Mouse (Mus musculus) T-helper 17 cell (primary cell): Measurements from ENCODE around the gene Dhrs7.
"Not testable (repeated sequence)": the region's sequence is repeated elsewhere in the genome, so short reads cannot be mapped to it uniquely, and the experiment has no call there.

Experiments
- in situ Hi-C, 2 experiments: fragments of 300-600 bp; cut with MboI, MseI; formaldehyde crosslinking; loops; 1 replicate in 1 of 2; 2 replicates in 1 of 2; pipeline ENCODE4 v1.15.1; 2025; ENCODE audit warnings: high pct_unique_total_duplicates in 2 of 2

The Dhrs7 gene

GRCm38 (mm10) chr12:72664735-72665337 lies at the start of gene Dhrs7:
Gene Dhrs7, minus strand, starts transcription at chr12:72664909.
- in situ Hi-C loops, result loop anchor here (5.0 to 25.0 kb wide), 4 partner anchors 97 to 578 kb away; partner anchors contain the start of genes Jkamp (in 1 of the 2) and L3hypdh (in 1 of the 2)

DNA sequence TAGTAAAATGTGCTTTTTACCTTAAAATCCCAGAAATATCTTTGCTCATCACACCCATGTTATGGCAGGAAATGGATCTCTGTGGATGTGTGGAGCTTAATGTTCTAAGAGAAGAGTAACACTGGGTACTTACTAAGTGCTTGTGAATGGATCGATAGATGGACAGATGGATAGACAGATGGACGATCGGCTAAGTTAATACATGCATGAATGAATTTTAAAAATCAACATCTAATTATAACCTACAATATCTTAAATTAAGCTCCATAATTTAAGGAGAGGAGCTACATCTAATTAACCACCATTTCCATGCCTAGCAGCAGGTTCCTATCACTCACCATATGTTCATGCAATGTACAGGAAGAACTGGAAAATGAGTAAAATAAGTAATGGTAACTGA lies 45.3 kb upstream of the Dhrs7 start:
- in situ Hi-C loops, result loop anchor here in 1 of 2 experiments (25.0 kb wide), 1 partner anchor 1577 kb away; no protein-coding TSS in a partner anchor

DNA sequence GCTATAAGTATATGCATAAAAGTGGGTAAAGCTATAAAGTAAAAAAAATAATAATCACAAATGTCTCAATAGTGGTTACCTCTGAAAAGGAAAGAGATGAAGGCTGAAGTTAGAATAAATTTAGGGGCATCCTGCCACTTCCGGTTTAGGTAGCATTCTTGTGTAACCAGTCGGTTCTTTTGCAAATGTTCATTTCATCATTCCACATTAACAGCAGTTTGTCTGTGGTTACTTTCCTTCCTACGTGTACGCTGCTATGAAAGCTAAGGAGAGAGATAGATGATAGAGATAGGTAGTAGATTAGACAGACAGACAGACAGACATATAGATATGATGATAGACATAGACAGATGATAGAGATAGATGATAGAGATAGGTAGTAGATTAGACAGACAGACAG lies 39.4 kb upstream of the Dhrs7 start:
- in situ Hi-C loops, result loop anchor here in 1 of 2 experiments (25.0 kb wide), 1 partner anchor 1583 kb away; no protein-coding TSS in a partner anchor

- in situ Hi-C loops, result loop anchor here in 1 of 2 experiments (25.0 kb wide), 1 partner anchor 1587 kb away; no protein-coding TSS in a partner anchor
These were observed 35.3 kb upstream of the Dhrs7 start for GRCm38 (mm10) chr12:72700013-72700412.

GRCm38 (mm10) chr12:72694901-72695463 lies 30.3 kb upstream of the Dhrs7 start:
- in situ Hi-C loops, result loop anchor here in 1 of 2 experiments (10.0 kb wide), 1 partner anchor 230 kb away; no protein-coding TSS in a partner anchor

DNA sequence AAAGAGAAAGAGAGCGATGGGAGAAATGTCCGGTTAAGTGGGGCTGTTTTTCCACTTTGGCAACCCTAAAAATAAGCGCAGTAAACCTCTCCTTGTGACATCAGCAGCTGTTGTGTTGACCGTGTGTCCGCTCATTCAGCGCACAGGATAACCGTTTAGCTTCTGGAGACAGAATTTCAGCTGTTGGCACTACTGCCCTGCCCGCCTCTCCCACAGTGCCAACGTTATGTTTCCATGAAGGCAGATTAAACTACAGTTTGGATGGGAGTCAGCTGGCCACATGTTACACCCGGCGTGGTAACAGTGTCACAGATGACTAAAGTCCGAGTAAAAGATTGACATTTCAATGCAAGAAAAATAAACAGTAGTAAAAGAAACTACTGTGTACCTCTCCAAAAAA lies 29.7 kb upstream of the Dhrs7 start:
- in situ Hi-C loops, result loop anchor here in 1 of 2 experiments (10.0 kb wide), 1 partner anchor 230 kb away; no protein-coding TSS in a partner anchor

- in situ Hi-C loops, result loop anchor here in 1 of 2 experiments (10.0 kb wide), 1 partner anchor 229 kb away; no protein-coding TSS in a partner anchor
These were observed 29.2 kb upstream of the Dhrs7 start for GRCm38 (mm10) chr12:72693895-72694294.

GRCm38 (mm10) chr12:72688281-72688680 lies 23.6 kb upstream of the Dhrs7 start:
- in situ Hi-C loops, result not testable (repeated sequence)

DNA sequence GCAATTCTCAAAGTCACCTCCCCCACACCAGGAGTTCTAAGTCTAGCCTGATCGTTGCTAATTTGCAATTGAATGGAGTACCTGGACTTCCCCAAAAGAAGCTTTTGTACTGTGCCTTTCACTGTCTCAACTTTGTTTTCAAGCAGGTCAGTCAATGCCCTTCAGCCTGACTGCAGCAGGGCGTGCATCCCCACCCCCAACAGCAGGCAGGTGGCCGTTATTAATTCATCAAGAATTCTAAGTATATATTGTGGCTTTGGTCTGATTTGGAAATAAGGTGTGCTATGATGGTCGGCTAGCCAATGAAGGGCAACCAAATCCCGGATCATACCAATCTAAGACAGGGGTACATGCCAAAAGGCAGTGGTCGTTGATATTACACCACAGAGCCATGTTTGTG lies 23.0 kb upstream of the Dhrs7 start:
- in situ Hi-C loops, result not testable (repeated sequence)

DNA sequence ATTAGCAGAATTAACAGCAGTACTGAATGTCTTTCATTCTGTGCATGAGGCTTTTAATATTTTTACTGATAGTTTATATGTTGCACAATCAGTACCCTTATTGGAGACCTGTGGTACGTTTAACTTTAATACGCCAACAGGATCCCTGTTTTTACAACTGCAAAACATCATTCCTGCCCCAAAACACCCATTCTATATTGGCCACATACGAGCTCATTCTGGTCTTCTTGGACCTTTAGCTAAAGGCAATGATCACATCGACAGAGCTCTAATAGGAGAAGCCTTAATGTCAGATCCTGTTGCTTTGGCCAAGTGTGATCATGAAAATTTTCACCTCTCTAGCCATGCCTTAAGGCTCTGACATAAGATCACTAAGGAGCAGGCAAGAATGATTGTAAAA lies 21.9 kb upstream of the Dhrs7 start:
- in situ Hi-C loops, result not testable (repeated sequence)

DNA sequence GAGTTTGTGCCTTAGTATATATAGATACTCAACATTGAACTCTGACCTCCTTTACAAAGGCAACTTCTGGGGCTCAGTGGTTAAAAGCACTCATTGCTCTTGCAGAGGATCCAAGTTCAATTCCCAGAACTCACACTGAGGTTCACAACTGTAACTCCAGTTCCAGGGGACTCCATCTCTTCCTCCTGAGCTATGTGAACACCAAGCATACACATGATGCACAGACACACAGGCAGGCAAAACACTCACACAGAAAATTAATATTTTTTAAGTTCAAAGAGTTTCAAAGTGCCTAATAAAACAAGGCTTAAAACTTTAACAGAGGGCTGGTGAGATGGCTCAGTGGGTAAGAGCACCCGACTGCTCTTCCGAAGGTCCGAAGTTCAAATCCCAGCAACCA lies 18.9 kb upstream of the Dhrs7 start:
- in situ Hi-C loops, result no loop called here

DNA sequence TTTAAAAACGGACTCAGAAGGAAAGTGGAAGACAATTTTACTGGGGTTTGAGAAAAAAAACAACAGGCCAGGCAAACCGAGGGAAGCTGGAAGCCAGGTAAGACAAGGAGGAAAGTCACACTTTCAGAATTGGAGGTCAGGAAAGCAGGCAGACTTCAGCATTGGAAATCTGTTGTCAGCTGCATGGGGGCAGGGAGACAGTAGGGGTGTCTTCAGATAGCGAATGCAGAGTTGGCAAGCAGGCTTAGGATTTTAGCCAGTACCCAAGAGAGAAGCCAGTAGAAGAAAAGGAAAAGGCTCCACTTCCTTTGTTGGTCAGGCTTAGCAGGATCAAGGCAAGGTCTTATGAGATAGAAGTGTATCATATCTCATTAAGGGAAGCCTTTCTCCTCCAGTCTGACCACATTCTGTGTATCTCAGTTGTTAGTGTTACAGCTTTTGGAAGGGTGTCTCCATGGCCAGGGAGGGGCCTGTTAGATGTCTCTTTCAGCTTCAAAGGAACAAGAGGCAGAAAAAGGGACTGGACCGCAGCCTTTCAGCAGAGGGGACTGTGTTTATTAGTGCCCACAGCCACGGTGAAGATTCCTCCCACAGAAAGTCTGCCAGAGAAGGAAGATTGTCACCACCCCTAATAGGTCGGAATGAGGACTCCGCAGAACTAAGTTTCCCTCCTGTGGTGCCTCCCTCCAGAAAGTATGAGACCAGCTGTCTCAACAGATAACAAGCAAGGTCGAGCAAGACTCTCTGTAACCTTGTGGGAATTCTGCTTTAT lies 18.0 kb upstream of the Dhrs7 start:
- in situ Hi-C loops, result no loop called here

DNA sequence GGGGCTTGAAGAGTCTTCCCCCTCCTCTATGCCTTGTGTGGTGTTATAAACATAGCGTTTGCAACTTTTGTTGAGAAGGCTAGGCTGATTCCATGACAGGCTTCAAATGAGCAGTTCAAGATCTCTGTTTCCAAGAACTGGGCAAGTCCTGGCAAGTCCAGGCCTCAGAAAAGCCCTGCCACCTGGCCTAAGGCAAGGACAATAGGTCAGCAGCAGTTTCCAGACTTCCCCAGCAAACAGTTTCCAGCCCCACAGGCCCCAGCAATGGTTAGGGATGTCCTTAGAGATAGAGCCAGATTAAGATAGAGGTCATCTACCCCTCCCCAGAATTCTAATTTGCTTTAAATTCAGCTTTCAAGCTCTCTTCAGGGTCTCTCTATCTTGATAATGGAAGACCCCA lies 17.2 kb upstream of the Dhrs7 start:
- in situ Hi-C loops, result no loop called here

- in situ Hi-C loops, result no loop called here
These were observed 14.9 kb upstream of the Dhrs7 start for GRCm38 (mm10) chr12:72679635-72680034.

- in situ Hi-C loops, result loop anchor here in 1 of 2 experiments (25.0 kb wide), 1 partner anchor 588 kb away; the partner anchor contains the start of genes Jkamp and L3hypdh
These were observed 10.1 kb upstream of the Dhrs7 start for GRCm38 (mm10) chr12:72674820-72675219.

GRCm38 (mm10) chr12:72674079-72674797 lies 9.5 kb upstream of the Dhrs7 start:
- in situ Hi-C loops, result loop anchor here in 1 of 2 experiments (25.0 kb wide), 1 partner anchor 587 kb away; the partner anchor contains the start of genes Jkamp and L3hypdh

DNA sequence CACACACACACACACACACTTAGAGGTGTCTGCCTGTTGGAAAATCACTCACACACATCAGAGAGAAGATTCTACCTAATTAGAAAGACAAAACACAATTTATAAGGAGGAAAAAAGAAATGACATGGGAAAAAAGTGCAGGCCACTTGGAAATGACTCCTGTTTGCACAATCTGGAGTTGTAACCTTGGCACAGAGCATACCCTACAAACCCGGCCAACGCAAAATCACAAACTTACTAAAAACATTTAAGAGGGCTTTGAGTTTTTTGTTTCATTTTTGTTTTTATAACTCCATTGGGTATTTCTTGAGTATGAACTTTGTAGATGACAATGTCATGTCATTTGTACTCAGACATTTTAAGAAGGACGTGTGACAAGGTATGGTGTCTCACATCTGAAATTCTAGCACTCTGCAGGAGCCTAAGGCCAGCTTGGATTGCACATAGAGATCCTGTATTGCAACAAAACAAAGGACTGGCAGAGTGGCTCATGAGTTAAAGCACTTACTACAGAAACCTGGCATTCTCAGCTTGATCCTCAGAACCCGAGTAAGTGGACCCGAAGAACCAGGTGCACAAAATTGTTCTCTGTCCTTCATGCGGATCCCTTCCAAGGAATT lies 6.9 kb upstream of the Dhrs7 start:
- in situ Hi-C loops, result loop anchor here in 1 of 2 experiments (25.0 kb wide), 1 partner anchor 584 kb away; the partner anchor contains the start of genes Jkamp and L3hypdh

- in situ Hi-C loops, result loop anchor here in 1 of 2 experiments (25.0 kb wide), 1 partner anchor 584 kb away; the partner anchor contains the start of genes Jkamp and L3hypdh
These were observed 6.2 kb upstream of the Dhrs7 start for GRCm38 (mm10) chr12:72670921-72671320.

- in situ Hi-C loops, result loop anchor here in 1 of 2 experiments (10.0 to 25.0 kb wide), 2 partner anchors 203 to 581 kb away; partner anchors contain the start of genes Jkamp and L3hypdh
These were observed 3.3 kb upstream of the Dhrs7 start for GRCm38 (mm10) chr12:72667868-72668469.

DNA sequence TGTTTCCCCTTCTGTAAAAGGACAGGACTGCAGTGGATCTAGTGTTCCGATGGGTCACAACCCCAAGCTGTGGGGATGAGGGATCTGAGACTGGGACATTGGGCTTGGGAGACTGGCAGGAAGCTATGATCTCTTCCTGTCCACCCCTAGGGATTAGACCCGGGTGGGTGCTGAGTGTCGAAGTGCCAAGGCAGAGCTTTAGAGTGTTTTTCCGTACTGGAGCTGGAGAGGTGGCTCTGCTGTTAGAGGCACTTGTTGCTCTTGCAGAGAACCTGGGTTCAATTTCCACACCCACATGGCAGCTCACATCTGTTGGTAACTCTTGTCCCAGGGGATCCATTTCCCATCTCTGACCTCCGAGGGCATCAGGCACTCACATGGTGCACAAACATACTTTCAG lies 1.3 kb upstream of the Dhrs7 start:
- in situ Hi-C loops, result loop anchor here in 1 of 2 experiments (10.0 to 25.0 kb wide), 2 partner anchors 201 to 579 kb away; partner anchors contain the start of genes Jkamp and L3hypdh
